Mouse (Mus musculus) CH12.LX (cell line): ENCODE results near the gene Smim24. TPM values are rescaled to one million over a fixed set of nuclear protein-coding genes. Genes with fewer than 3 reads are reported as not detected.

Experiments
- DNase-seq: peaks from one replicate; pipeline ENCODE4 v3.0.0-alpha.2; 2013; ENCODE audit errors: extremely low read depth
- H3K27ac ChIP-seq: 2 replicates; pipeline ENCODE4 v1.5.1; 2012; ENCODE audit warnings: low read depth, mild to moderate bottlenecking, control low read depth, moderate library complexity; ENCODE audit not compliant: insufficient read depth
- H3K27me3 ChIP-seq: replicated peaks from 2 replicates; pipeline ENCODE3; 2012; ENCODE audit warnings: inconsistent platforms
- H3K36me3 ChIP-seq, 2 experiments: replicated peaks in 1 of 2; 2 replicates each; pipeline versions ENCODE3 to v1.6.1; 2012; ENCODE audit warnings: inconsistent platforms in 1 of 2, low read length in 1 of 2, mild to moderate bottlenecking in 1 of 2, mixed read lengths in 1 of 2, moderate library complexity in 1 of 2; ENCODE audit not compliant: control insufficient read depth in 1 of 2, insufficient read depth in 1 of 2
- H3K4me1 ChIP-seq, 2 experiments: 2 replicates each; pipeline ENCODE4 v1.6.1; 2012; ENCODE audit warnings: inconsistent platforms in 1 of 2, moderate library complexity in 1 of 2; ENCODE audit not compliant: insufficient read depth in 2 of 2, control insufficient read depth in 1 of 2
- H3K4me2 ChIP-seq: 2 replicates; pipeline ENCODE4 v1.6.1; 2012; ENCODE audit warnings: low read depth, mild to moderate bottlenecking, control low read depth; ENCODE audit not compliant: poor library complexity, insufficient read depth, severe bottlenecking
- H3K4me3 ChIP-seq, 3 experiments: fragments of 150-350 bp in 1 of 3; sonication (generic) in 1 of 3; replicated peaks in 1 of 3; 2 replicates each; pipeline versions ENCODE3 to v1.5.1; 2011 to 2012; ENCODE audit warnings: low read depth in 2 of 3, low read length in 2 of 3, mild to moderate bottlenecking in 2 of 3, moderate library complexity in 2 of 3, control low read depth in 1 of 3, improper control_type of control experiment in 1 of 3, inconsistent platforms in 1 of 3, mixed read lengths in 1 of 3; ENCODE audit not compliant: poor library complexity in 1 of 3
- H3K79me2 ChIP-seq: replicated peaks from 2 replicates; pipeline ENCODE4 v1.6.1; 2012; ENCODE audit warnings: mild to moderate bottlenecking, moderate library complexity; ENCODE audit not compliant: control insufficient read depth, poor library complexity, insufficient read depth, severe bottlenecking; ENCODE audit errors: extremely low read depth
- H3K9ac ChIP-seq: 2 replicates; pipeline ENCODE4 v1.6.1; 2012; ENCODE audit warnings: low read depth, mild to moderate bottlenecking, control low read depth, moderate library complexity; ENCODE audit not compliant: insufficient read depth
- H3K9me3 ChIP-seq: replicated peaks from 2 replicates; pipeline ENCODE3; 2012; ENCODE audit warnings: low read length, inconsistent platforms, mixed read lengths
- BHLHE40 ChIP-seq: IDR thresholded peaks from 2 replicates; pipeline ENCODE4 v1.6.1; 2011; ENCODE audit warnings: mild to moderate bottlenecking, low read depth, low read length, improper control_type of control experiment
- CHD2 ChIP-seq: IDR thresholded peaks from 2 replicates; pipeline ENCODE4 v1.6.1; 2011; ENCODE audit warnings: low read length, improper control_type of control experiment
- ETS1 ChIP-seq: conservative IDR thresholded peaks from 2 replicates; pipeline ENCODE4 v1.6.1; 2012; ENCODE audit warnings: low read depth, mild to moderate bottlenecking, inconsistent platforms, low read length, improper control_type of control experiment, moderate library complexity
- IRF4 ChIP-seq: IDR thresholded peaks from 2 replicates; pipeline ENCODE4 v1.6.1; 2014; ENCODE audit warnings: low read depth, mild to moderate bottlenecking, inconsistent platforms, low read length, improper control_type of control experiment
- MAX ChIP-seq: IDR thresholded peaks from 2 replicates; pipeline ENCODE4 v1.6.1; 2011; ENCODE audit warnings: low read length, improper control_type of control experiment
- MXI1 ChIP-seq: IDR thresholded peaks from 2 replicates; pipeline ENCODE4 v1.6.1; 2011; ENCODE audit warnings: mild to moderate bottlenecking, low read depth, low read length, improper control_type of control experiment
- MYC ChIP-seq: IDR thresholded peaks from 2 replicates; pipeline ENCODE4 v1.6.1; 2011; ENCODE audit warnings: low read depth, mild to moderate bottlenecking, improper control_type of control experiment, low read length
- NRF1 ChIP-seq: IDR thresholded peaks from 2 replicates; pipeline ENCODE4 v1.6.1; 2014; ENCODE audit warnings: low read depth, mild to moderate bottlenecking, inconsistent platforms, low read length, improper control_type of control experiment, moderate library complexity
- PAX5 ChIP-seq: IDR thresholded peaks from 2 replicates; pipeline ENCODE4 v1.6.1; 2012; ENCODE audit warnings: low read length, inconsistent platforms, mixed read lengths
- USF1 ChIP-seq: IDR thresholded peaks from 2 replicates; pipeline ENCODE4 v1.6.1; 2014; ENCODE audit warnings: low read depth, mild to moderate bottlenecking, inconsistent platforms, low read length, improper control_type of control experiment
- ZKSCAN1 ChIP-seq: IDR thresholded peaks from 2 replicates; pipeline ENCODE4 v1.6.1; 2012; ENCODE audit warnings: low read depth, inconsistent platforms, low read length, improper control_type of control experiment, borderline replicate concordance
- dilution Hi-C: fragments of 300-500 bp; cut with MboI; formaldehyde crosslinking; loops from 2 replicates; pipeline ENCODE4 v1.14.3; 2020; ENCODE audit warnings: low sequenced_read_pairs; ENCODE audit not compliant: extremely low pct_unique_long_range_greater_than_20kb, extremely low pct_ligation_motif_present
- in situ Hi-C: fragments of 300-500 bp; cut with MboI; formaldehyde crosslinking; loops from 3 replicates; pipeline ENCODE4 v1.14.3; 2019; ENCODE audit warnings: low sequenced_read_pairs, low pct_ligation_motif_present, low pct_unique_long_range_greater_than_20kb, mixed read lengths
- polyA plus RNA-seq: library from polyadenylated mRNA; unstranded; fragments of >175 nt; gene quantifications from 2 replicates; pipeline ENCODE4 v1.2.1, GENCODE M21; 2012; ENCODE audit warnings: low read depth; ENCODE audit not compliant: insufficient read length
- total RNA-seq, 2 experiments: library from RNA; depleted of rRNA; stranded (reverse); fragments of 300-350 nt in 1 of 2; fragments of >200 nt in 1 of 2; gene quantifications; 2 replicates each; pipeline ENCODE4 v1.2.3; 2012 to 2014

Smim24 gene
- total and polyA plus RNA-seq, 3 experiments, result 0.13 to 0.64 TPM; not detected in 1

DNA sequence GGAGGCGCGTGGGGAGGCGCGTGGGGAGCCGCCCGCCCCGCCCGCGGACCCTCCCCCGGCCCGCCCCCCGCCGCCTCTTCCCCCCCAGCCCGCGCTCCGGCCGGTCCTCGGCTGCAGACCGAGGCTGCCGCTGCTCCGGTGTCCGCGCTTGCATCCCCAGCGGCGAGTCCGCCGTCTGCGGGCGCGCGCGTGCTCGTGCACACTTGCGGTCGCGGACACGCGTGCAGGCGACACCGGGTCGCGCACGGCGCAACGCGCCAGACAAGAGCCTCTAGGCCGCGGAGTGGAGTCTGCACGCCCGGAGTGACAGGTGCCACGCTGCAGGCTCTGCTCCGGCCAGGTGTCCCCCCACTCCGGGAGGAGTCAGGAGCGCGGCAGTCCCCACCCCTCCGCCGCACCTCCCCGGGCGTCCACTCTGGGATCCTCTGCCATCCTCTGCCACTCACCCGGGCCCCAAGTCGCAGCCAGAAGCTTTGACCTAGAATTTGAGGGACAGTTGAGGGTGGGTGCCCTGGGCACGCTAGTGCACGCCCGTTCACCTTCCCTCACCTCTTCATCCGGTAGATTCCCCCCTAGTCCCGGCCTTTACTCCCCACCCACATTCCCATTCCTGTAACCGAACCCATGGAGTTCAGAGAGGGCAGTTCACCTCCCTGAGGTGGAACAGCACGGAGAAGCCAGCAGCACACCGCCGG lies 38.1 kb downstream of the Smim24 start:
- H3K36me3 ChIP-seq, result no peaks in the 10 kb centered on the region
- H3K27ac ChIP-seq, result peak overlapping the region; percentile 95
- peaks cover 36 to 64% of the 10 kb centered on the region in 2 experiments for H3K4me1 ChIP-seq
- H3K27me3 ChIP-seq, result peaks cover 34% of the 10 kb centered on the region
- DNase-seq, result no peak
- peak overlapping the region; percentile 94 for H3K9ac ChIP-seq
- in situ Hi-C loops (no loop called here), dilution Hi-C loops (no loop called here)
- H3K79me2 ChIP-seq, result peaks cover 7% of the 10 kb centered on the region
- no peaks in the 10 kb centered on the region for H3K9me3 ChIP-seq
- peak overlapping the region; percentile 73 for H3K4me2 ChIP-seq
- peak overlapping the region; percentile 58 to 74 (median 64) for H3K4me3 ChIP-seq
- no peak for TF ChIP-seq ETS1
- TF ChIP-seq ZKSCAN1, result no peak
- TF ChIP-seq PAX5, result no peak
- no peak for TF ChIP-seq NRF1
- TF ChIP-seq IRF4, result no peak
- peak; percentile 48; the same call in 1 of the 2 replicates for TF ChIP-seq BHLHE40

DNA sequence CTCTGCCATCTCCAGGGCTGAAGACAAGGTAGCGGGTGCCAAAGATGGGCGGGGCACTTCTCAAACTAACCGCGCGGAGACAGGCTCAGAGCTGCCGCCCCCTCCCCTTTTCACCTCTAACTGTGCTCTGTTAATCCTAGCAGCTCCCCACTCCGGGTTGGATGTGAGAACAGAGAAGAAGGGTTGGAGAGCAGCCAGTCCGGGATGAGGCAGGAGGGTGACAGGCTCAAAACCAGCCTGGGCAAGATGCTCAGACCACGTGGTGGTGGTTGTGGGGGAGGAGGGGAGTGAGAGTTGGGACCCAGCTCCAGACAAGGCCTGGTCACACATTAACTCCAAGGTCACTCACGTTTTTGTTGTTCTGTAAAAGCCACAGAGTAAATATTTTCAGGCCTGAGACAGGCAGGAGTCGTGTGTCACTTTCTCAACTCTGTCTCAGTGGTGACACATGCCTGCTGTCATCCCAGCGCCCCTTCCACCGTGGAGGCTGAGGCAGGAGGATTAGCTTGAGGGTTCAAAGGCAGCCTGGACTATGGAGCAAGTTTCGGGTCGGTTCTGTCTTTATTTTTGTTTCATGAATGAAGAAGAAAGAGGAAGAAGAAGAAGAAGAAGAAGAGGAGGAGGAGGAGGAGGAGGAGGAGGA lies 38.8 kb downstream of the Smim24 start:
- H3K27ac ChIP-seq, result no peak overlapping the region; the same call in 1 of the 2 replicates
- H3K79me2 ChIP-seq, result peaks cover 1% of the 10 kb centered on the region
- H3K9me3 ChIP-seq, result no peaks in the 10 kb centered on the region
- peaks cover 30% of the 10 kb centered on the region for H3K27me3 ChIP-seq
- peak overlapping the region; percentile 94; the same call in 1 of the 2 replicates for H3K9ac ChIP-seq
- no peak for TF ChIP-seq CHD2
- TF ChIP-seq USF1, result peak; percentile 32
- TF ChIP-seq MAX, result peak; percentile 74
- peak; percentile 55; the same call in 1 of the 2 replicates for TF ChIP-seq MXI1
- TF ChIP-seq MYC, result peak; percentile 48; the same call in 1 of the 2 replicates
- peak; percentile 27; the same call in 1 of the 2 replicates for TF ChIP-seq BHLHE40
- TF ChIP-seq NRF1, result no peak
- H3K4me2 ChIP-seq, result peak overlapping the region; percentile 73; the same call in 1 of the 2 replicates
- in situ Hi-C loops, result no loop called here
- H3K36me3 ChIP-seq, result no peaks in the 10 kb centered on the region
- H3K4me3 ChIP-seq, result peak overlapping the region in 1 of 3 experiments; percentile 74
- peaks cover 36 to 64% of the 10 kb centered on the region in 2 experiments for H3K4me1 ChIP-seq
- dilution Hi-C loops, result no loop called here
- DNase-seq, result no peak
